Mouse (Mus musculus) left cerebral cortex, postnatal 10 days (tissue): ENCODE measurements at regions not wholly inside any gene's neighbourhood (a gene's known extent, or its start where the extent isn't known, plus 50 kb on each side); places are given as distances from the start of the nearest gene placed in this dataset.

Source experiments
- DNase-seq, 2 experiments: peaks; one replicate each; pipeline ENCODE4 v3.0.0; 2021 to 2022; ENCODE audit warnings: low spot score in 2 of 2, mixed read lengths in 1 of 2; ENCODE audit errors: extremely low spot score in 1 of 2
- intact Hi-C: fragments of 180-260 bp; cut with DNase I; formaldehyde crosslinking; loops from one replicate; pipeline ENCODE4 v1.15.1; 2025

DNA sequence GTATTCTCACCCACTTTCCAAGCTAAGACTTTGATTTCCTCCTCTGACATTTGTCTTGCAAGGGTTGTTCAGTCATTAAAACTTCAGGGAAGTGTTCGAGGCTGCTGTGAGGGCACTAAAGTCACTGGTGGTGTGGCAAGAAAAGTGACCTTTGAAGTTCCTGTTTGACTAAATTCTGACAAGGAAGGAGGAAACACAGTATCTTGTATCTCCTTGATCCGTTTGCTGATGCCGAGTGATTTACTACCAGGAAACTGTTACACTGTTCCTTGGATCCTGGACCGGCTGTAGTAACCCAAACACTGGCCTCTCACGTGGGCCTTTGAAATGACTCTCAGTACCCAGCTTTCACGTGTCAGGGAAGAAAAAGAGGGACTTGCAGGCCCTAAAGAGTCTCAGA, 53.5 kb upstream of the Ralgapa2 start:
- DNase-seq: no peak
- intact Hi-C loops: no loop called here

DNA sequence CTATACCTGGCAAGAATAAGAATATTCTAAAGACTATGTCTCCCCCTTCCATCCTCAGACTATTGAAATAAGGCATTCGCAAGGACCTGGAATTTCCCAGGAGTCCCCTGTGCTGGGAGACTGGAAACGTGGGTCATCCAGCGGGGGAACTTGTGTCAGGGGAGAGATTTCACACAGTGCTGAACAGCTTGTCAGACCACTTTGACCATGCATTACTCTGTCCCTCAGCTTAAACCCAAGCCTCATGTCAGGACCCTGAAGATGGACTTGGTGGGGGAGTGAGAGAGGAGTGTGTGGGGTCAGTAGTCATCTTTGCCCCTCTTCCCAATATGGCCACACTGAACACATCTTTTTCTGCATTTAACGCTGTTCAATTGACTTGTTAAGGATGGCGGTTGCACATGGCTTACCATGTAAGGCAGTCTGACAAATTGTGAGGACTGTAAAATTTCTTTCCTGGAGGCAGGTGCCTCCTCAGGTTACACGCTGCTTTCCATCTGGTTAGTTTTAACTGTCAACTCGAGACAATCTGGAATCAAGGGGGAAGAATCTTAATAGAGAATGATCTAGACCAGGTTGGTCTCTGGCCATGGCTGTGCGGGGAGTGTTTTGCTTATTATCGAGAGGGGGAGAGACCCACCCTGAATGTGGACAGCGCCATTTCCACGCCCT, 56.2 kb upstream of the Ralgapa2 start:
- intact Hi-C loops: no loop called here

DNA sequence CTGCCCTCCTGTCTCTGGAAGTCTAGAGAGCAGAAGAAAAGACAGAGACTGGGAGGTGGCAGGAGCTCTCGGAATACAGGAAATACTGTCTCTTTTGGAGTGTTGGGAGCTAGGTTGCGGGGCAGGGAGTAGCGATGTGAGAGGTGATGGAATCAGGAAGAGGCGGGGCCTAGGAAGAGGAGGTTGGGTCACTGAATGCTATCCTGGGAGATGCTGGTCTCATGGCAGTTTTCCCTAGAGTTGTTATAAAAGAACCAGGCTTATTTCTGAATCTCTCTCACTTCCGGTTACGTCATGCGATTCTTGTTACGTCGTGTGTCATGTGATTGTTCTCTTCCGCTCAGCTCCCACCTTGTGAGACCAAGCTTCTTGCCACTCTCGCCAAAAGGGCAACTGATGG, 58.9 kb upstream of the Ralgapa2 start:
- no peak for DNase-seq
- intact Hi-C loops: no loop called here

More for the DNA sequence above, 56.2 kb upstream of the Ralgapa2 start:
- DNase-seq: no peak

DNA sequence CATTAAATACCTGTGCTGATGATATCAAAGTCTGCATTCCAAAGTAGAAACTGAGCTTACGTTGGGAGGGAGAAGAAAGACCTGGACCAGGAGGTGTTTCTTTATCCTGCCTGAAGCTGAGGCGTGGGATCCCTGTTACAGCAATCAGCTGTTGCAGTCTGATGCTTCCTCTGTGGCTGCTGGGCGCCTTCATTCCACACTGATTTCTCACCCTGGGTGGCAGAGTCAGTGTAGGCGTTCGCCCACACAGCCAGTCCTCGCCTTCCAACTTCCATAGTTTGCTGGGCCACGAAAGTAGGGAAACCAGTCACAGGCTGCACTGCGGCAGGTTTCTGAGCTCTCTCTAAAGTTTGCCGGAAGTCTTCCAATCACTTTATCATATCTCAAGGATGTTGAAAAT, 59.7 kb upstream of the Ralgapa2 start:
- intact Hi-C loops: no loop called here
- DNase-seq: no peak

DNA sequence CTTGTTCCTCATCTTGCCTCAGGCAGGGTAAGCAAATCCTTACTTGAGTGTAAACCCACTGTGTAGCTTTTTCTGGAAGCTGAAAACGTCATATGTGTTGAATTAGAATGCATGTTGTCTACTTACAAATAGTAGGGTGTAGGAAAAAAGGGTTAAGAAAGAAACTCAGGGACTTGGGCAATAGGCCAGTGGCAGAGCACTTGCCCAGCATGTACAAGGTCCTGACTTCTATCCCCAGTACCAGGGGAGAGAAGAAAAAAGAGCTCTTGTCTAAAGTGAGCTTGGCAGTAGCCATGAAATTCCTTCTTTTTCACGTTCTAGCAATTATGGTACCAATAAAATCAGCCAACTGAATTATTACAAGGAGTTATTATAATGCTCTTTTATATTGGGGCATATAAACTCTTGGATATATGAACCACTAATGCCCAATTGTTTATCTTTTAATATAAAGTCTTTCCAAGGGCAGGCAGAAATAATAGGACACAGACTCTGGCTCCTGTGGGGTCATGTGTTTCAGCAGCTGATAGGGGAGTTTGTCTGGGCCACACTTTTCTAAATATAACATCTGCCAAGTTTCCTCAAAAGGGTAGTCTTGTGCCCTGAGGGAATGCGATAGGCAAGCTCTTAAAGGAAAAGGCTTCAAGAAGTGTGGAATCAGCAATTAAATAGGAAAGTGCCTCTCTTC, 63.6 kb upstream of the Ralgapa2 start:
- no peak for DNase-seq
- intact Hi-C loops: no loop called here

DNA sequence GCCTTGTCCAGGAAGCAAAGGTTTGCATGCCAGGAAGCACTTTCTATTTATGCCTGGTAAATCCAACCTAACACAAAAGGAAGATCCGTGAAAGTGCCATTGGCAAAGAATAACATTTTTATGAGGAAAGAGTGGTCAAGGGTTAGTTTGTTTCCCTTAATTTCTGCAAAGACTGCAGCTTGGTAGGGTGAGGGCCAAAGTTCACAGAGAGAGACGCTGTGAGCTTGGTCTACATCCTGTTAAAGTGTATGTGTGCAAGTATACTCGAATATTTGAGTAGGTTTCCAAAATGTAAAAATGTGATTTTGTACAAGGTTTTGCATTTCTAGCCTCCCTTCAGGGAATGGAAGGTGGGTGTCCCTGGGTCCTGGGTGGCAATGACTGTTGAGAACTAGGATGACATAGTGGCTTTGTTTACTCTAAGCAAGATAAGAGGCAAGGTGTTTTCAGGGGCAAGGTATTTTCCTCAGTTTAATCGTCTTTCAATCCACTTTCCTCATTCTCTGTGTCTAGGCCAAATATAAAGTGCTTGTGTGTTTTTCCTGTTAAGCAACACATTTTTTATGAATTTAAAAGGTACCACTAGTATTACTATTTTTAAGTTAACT, 64.3 kb upstream of the Ralgapa2 start:
- no peak for DNase-seq
- intact Hi-C loops: no loop called here

DNA sequence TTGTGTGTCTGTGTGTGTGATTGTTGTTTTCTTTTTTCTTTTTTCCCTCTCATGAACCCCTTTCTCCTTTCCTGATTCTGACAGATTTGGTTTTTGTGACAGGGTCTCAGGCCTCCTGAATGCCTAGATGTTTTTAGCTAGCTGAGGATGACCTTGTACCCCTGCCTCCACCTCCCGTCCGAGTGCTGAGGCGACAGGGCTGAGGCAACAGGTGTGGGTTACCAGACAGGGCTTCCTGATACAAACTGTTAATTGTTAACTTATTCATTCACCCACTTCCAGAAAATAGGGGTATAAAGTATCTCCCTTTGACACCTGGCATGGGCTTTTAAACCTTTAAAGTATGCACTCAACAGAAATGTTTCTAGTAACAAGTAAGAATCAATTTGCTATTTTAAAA, 65.0 kb upstream of the Ralgapa2 start:
- intact Hi-C loops: no loop called here
- no peak for DNase-seq

DNA sequence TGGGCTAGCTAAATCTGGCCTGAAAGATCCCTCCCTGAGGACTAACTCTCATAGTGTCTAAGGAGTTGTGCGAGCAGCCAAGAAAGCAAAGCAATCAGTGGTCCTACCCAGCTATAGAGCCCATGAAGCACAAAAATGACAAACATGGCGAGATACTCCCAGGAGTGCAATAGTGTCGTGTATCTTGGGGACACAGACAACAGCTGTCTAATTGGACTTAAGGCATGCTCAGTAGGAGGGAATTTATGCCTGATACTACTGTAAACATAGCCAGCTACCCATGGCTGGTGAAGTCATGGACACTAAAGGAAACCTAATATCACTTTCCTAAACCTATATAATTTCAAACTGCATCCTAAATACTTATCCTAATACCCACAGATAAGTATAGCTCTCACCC, 69.1 kb upstream of the Ralgapa2 start:
- intact Hi-C loops: no loop called here
- no peak for DNase-seq

DNA sequence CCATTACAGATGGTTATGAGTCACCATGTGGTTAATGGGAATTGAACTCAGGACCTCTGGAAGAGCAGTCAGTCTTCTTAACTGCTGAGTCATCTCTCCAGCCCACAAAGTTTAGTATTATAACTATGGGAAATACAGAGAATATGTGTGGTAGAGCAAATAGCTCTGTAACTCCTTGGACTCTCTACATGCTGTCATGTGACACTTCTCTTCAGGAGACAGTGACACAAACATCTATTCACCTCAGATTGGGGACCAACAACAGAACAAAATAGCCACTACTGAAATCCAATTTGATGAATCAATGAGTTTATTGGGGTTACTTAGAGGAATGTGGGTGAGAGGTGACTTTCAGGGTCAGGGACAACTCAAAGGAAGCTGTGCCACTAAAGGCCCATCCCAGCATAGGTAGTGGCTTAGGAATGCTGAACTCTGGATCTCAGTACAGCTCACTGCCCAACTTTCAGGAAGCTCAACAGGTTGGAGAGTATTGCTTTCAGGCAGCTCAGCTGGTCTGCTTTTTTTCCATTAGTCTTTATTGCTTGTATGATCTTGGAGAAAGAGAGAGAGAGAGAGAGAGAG, 71.8 kb upstream of the Ralgapa2 start:
- DNase-seq: no peak
- intact Hi-C loops: no loop called here

DNA sequence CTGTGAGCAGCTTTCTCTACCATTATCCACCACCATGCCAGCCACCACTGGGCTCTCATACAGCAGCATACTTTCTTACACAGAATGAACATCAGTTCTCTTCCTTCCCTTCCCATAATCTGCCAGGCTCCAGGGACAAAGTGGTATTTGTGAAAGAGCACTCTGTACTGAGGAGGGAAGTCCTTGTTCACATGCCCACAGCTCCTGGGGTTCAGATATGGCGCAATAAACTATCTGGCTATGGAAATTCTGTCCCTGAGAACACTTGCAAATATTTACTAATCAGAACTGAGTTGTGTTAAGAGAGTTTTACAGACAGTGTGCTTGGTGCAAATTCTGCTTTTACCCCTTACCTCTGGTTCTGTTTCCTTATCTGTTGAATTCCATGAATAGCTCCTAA, 74.2 kb upstream of the Ralgapa2 start:
- intact Hi-C loops: no loop called here
- DNase-seq: no peak

DNA sequence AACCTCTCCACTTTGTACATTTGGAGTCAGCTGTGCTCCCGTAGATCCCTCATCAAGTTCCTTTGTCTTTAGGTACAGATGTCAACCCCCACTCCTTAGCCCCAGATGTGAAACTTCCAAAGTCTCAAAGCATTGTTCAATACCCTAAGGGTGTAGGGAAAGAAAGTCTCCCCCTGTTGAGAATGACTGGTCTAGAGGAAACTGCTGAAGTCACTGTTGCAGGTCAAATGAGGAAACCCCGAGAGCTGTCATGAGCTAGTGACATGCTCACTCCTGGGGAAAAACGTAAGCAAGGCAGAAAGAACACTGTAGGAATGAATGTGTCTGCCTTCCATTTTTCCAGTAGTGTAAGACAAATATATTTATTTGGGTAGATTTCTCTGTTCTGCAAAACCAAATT, 74.8 kb upstream of the Ralgapa2 start:
- DNase-seq: no peak
- intact Hi-C loops: no loop called here

DNA sequence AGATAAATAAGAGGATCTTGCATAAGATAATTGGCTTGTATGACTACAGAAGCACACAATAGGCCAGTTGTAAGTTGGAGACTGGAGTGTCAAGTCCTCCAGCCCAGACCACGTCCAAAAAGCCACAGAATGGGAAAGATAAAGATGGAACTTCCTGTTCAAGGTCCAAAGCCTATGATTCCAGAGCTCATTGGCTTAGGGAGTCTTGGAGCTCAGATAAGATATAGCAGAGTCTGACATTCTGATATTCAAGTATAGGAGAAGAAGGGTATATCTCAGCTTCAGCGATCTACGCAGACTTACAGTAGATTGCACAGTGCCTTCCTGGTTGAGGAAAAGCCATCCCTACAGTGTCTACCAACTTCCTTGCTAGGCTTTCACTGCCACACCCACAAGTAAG, 77.7 kb upstream of the Ralgapa2 start:
- no peak for DNase-seq
- intact Hi-C loops: no loop called here

DNA sequence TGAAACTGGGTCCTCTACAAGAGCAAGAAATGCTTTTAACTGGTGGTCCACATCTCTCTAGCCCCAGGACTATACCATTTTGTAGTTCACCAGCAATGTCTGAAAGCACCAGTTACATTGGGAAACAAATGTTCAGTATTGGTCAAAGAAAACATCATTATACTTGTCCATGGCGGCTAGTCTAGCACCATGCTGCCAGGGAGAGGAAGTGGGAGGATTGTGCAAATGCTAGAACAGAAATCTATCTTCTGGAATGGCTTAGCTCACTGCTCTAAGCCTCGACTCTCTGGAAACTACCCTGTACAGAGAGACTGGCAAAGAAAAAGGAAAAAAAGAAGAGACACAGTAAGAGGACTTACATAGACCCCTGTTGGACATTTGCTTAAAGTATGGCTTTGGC, 81.1 kb upstream of the Ralgapa2 start:
- no peak for DNase-seq
- intact Hi-C loops: no loop called here

DNA sequence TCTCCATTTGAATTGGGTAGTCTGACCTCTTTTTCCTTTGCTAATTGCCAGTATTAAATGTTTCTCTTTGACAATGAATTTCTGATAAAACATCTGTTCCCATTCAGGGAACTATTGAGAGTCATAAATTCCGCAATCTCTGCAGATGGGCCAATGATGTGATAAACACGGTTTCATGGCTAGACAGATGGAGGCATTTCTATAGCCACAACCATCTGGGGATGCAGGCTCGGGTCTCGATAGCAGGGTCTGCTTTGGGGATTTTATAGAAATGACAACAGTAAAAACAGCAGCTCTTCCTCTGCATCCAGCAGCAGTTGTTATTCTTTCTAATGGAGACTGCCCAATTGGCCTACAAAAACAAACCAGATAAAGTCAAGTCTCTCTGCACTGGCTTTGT, 82.1 kb upstream of the Ralgapa2 start:
- no peak for DNase-seq
- intact Hi-C loops: no loop called here

DNA sequence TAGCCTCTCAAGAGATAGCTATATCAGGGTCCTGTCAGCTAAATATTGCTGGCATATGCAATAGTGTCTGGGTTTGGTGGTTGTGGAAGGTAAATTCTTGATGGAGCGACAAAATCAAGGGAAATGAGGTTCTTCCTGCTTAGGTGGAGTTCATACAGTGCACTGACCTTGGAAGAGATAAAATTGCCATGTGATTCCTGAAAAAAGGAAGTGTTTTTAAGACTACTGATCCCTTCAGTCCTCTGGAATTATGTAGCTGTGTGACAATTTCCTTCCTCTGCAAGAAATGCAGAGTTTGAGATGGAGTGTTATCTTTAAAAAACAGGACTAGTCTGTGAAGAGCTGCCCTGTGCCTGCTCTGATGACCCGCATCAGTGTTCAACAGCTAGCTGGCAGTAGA, 83.5 kb upstream of the Ralgapa2 start:
- DNase-seq: no peak
- intact Hi-C loops: no loop called here

DNA sequence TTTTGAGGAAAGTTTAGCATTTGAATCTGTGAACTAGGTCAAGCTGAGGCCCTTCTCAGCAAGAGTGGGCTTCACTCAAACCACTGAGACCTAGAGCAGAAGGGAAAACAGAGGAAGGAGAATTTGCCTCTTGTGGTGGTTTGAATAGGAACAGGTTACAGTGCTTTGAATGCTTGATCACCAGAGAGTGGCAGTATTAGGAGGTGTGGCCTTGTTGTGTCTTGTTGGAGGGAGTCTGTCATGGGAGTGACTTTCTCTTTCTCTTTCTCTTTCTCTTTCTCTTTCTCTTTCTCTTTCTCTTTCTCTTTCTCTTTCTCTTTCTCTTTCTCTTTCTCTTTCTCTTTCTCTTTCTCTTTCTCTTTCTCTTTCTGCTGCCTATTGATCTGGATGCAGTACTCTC, 94.0 kb upstream of the Ralgapa2 start:
- intact Hi-C loops: no loop called here
- DNase-seq: no peak

DNA sequence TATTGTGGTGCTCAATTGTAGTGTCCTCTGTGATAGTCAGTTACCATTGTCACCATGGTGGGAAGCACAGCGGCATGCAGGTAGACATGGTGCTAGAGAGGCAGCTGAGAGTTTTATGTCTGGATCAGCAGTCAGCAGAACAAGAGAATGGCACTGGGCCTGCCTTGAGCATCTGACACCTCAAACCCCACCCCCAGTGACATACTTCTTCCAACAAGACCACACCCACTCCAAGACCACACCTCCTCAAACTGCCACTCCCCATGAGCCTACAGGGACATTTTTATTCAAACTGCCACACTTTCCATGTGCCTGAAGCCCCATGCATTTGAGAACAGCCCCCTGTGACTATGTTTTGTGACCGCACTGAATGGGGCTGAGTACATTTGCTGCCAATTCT, 98.8 kb upstream of the Ralgapa2 start:
- no peak for DNase-seq
- intact Hi-C loops: loop anchor here (10.0 kb wide), 1 partner anchor 656 kb away; no protein-coding TSS in a partner anchor

DNA sequence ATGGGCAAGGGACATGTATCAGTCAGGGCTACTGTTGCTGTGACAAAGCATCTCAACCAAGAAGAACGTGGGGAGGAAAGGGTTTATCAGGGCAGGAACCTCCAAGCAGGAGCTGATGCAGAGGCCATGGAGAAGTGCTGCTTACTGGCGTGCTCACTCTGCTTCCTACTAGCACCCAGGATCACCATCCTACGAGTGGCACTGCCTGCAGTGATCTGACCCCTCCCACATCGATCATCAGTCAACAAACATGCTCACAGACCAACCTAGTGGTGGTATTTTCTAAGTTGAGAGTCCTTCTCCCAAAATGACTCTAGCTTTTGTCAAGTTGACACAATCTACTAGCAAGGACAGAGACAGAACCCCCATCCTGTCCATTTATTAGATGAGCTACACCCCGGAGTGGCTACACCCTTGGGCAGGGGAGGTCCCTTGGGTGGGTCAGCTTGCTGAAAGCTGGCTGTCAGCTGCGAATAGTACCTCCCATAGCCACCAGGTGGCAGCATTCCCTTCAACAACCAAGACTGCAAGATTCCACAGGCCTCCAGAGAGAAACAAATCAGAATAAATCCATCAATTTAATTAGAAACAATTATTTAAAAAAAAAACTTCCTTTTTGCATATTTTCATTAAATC, 99.9 kb upstream of the Ralgapa2 start:
- DNase-seq: peak; percentile 51 to 72
- intact Hi-C loops: loop anchor here (2.0 to 10.0 kb wide), 2 partner anchors 143 to 657 kb away; no protein-coding TSS in a partner anchor

DNA sequence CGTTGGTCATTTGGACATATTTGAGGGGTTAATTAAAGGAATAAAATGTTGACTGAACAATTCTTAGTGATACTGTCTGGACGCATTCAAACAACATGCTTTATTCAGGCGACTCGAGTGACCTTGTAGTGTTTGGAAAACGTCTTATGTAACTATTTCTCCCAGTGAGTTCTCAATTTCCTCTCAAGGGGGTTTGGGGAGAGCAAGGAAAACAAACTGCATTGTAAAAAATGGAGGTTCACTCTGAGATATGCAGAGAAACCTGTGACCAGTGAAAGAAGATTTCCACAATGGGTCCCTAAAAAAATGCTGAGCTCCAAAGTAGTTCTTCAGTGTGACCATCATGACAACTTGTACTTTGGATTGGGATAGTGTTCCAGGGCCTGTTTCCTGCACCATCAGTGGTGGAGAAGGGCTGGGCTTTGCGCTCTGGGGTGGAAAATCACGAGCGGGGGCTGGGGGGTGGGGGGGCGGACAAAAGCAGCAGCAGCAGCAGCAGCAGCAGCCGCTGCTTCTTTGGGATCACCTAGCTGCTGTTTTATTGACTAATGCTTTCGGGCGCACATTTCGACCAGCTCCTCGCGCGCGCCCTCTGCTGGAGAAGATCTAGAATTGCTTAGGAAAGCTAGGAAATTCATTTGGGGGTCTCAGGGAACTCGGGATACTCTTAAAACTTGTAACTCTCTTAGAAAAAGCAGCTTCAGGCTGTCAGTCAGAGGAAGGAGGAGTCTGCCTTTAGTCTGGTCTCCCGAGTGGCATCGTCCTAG, 100.6 kb upstream of the Ralgapa2 start:
- intact Hi-C loops: loop anchor here (2.0 to 10.0 kb wide), 2 partner anchors 144 to 658 kb away; no protein-coding TSS in a partner anchor
- DNase-seq: peak; percentile 11 to 36
